Mouse (Mus musculus) embryonic fibroblast, embryonic 13.5 days (primary cell): ENCODE results near the gene Rcc1.

Experiments used
- CTCF ChIP-seq: IDR thresholded peaks from 2 replicates; pipeline ENCODE4 v1.5.1; 2011; ENCODE audit warnings: mild to moderate bottlenecking, control low read depth, low read length, moderate library complexity, borderline replicate concordance; ENCODE audit not compliant: insufficient read depth
- POLR2A ChIP-seq: IDR thresholded peaks from 2 replicates; pipeline ENCODE4 v1.6.1; 2011; ENCODE audit warnings: low read depth, mild to moderate bottlenecking, control low read depth, low read length, moderate library complexity

- TF ChIP-seq CTCF (no peak), POLR2A (no peak)
These were observed 47.4 kb downstream of the Rcc1 start for GRCm38 (mm10) chr4:132306004-132306403.
